Mouse (Mus musculus) lung, adult 2 months (tissue): ENCODE measurements at regions not wholly inside any gene's neighbourhood (a gene's known extent, or its start where the extent isn't known, plus 50 kb on each side); places are given as distances from the start of the nearest gene placed in this dataset.

Experiments
- CTCF ChIP-seq: fragments of 200-500 bp; IDR thresholded peaks from 2 replicates; pipeline ENCODE4 v1.5.1; 2011; ENCODE audit warnings: mild to moderate bottlenecking, low read length, control low read depth; ENCODE audit not compliant: insufficient read depth
- POLR2A ChIP-seq: fragments of 200-500 bp; IDR thresholded peaks from 2 replicates; pipeline ENCODE4 v1.6.1; 2011; ENCODE audit warnings: low read depth, mild to moderate bottlenecking, control low read depth, low read length, borderline replicate concordance; ENCODE audit errors: extremely low read depth

DNA sequence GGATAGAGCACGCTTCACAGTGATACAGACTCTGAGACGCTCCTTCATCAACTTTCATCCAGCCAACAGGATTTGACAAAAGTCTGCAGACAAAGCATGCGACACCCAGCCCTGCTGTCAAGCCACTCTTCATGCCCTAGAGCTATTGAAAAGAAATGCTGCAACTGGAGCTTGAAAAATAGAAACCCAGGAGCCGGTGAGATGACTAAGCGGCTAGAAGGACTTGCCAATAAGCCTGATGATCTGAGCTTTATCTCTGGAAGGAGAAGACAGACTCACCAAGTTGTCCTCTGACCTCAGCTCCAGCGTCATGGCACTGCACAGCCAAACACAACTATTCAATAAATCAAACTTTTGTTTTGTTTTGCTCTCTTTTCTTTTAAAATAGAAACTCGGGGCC, 54.0 kb upstream of the Spred2 start:
- TF ChIP-seq CTCF (no peak), POLR2A (no peak)
